Mouse (Mus musculus) telencephalon, adult 2 months (tissue): ENCODE results near the gene Lamp1.

Source experiments
- DNase-seq: peaks from one replicate; pipeline ENCODE4 v3.0.0-alpha.2; 2011; ENCODE audit warnings: low read depth, low spot score

Gene Lamp1

DNA sequence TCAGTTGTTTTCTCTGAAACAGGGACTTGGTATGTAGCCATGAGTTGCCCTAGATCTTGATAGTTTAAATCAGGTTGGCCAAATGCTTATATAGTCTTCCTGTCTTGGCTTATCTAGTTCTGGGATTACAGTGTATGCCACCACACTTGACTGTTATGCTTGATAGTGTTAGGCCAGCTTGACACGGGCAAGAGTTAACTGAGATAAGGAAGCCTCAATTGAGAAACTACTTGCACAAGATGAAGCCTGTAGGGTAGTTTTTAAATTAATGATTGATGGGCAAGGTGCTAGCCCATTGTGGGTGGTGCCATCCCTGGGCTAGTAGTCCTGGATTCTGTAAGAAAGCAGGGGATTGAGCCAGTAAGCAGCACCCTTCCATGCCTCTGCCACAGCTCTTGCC, 4.6 kb downstream of the Lamp1 start:
- DNase-seq: no peak

DNA sequence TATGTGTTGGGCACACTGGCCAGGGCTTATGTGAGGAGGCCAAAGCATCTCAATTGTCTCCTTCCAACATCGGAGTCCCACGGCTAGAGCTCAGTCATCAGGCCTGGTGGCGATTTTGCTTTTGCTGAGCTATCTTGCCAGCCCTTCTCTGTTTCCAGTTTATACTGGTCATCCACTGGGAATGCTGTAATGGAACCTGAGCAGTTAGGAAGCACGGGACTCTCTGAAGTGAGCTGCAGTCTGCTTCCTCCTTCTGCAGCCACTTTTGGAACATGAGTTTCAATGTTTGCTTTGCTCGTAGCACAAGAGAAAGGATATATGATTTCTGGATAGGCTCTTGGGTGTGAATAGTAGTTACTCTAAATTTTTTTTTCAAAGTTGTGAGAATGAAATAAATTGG, 5.4 kb downstream of the Lamp1 start:
- DNase-seq: no peak

DNA sequence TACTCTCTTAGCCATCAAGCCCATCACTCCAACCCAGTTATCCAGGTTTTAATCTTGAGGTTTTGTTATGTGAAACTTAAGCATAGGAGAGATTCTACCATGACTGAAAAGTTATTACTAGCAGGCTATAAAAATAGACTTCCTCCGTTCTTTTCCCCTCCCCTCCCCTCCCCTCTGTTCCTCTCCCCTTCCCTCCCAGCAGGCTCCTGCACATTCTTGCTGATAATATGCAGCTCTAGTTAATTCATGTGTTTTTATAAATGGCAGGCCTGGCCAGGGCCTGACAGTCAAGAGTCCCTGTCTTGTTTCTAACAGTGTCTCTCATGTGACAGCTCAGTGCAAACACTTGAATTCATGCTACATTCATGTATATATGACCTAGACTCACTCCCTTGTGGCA, 11.5 kb downstream of the Lamp1 start:
- DNase-seq: no peak

DNA sequence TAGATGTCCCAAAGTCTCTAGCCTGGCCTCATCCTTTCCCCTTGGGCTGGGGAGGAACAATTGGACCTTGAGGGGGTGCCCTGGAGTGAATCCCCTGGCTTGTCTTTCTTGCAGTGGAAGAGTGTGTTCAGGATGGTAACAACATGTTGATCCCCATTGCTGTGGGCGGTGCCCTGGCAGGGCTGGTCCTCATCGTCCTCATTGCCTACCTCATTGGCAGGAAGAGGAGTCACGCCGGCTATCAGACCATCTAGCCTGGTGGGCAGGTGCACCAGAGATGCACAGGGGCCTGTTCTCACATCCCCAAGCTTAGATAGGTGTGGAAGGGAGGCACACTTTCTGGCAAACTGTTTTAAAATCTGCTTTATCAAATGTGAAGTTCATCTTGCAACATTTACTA, 15.3 kb downstream of the Lamp1 start:
- DNase-seq: no peak

DNA sequence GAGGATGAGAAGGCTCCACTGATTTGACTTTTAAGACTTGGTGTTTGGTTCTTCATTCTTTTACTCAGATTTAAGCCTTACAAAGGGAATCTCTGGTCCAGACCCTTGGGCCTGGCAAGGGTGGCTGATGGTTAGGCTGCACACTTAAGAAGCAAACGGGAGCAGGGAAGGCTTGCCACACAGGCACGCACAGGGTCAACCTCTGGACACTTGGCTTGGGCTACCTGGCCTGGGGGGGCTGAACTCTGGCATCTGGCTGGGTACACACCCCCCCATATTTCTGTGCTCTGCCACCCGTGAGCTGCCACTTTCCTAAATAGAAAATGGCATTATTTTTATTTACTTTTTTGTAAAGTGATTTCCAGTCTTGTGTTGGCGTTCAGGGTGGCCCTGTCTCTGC, 15.8 kb downstream of the Lamp1 start:
- no peak for DNase-seq

DNA sequence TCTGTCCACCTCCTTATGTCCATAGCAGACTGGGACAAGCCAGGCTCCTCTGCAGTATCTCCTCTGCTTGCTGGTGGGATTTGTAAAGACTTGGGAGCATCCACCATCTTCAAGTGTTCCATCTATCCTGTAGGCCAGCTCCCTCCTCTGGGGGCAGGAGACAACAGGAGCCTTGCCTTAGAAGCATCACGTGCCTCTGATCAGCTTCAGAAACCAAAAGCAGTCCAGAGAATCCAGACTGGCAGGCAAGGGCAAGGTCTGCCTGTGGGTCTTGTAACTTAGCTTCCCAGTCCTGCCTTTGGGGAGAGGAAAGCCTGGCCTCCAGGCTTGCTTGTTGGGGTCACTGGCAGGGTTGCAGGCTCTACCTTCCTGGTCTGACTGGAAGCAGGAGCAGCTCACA, 16.7 kb downstream of the Lamp1 start:
- DNase-seq: no peak

DNA sequence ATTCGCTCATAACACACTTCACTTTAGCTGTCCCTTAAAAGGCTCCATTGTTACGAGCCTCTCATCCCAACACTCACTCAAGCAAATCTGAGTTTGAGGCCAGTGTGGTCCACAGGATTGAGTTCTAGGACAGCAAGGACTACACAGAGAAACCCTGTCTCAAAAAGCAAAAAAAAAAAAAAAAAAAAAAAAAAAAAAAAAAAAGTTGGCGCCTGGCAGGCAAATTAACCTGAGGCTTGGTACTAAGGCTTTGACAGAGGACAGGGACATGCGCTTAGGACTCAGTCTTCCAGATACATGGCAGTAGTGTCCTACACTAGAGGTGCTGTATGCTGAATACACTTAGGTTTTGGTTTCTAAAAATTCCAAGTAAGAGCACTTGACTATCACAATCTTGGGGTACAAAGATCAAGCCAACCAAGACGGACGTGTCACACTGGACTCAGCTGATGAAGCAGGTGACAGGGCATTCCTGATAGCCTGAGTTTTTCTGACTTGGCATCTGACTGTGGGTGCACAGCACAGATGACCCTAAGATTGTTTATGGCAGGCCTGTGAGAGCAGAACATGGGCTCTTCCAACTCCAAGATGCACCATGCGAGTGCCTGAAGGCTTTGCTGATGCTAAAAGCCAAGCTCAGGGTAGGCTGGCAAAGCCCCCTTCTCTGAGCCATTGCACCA, 18.4 kb downstream of the Lamp1 start:
- no peak for DNase-seq

DNA sequence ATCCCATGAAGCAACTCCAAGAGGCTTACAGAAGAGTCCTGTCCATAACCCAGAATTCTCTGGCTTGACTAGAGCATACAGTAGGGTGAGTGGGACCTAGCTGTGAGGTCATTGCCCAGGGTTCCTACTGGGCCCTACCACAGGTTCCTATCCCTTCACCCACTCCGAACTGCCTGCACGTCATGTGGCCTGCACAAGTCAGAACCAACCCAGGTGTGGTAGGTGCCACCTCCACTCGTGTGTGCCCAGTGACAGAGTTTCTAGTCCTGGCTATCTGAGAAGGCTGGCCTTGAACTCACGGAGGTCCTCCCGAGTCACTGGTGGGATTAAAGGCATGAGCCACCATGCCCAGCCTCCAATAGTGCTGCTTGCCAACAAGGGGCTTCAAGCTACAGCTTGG, 19.2 kb downstream of the Lamp1 start:
- DNase-seq: no peak

DNA sequence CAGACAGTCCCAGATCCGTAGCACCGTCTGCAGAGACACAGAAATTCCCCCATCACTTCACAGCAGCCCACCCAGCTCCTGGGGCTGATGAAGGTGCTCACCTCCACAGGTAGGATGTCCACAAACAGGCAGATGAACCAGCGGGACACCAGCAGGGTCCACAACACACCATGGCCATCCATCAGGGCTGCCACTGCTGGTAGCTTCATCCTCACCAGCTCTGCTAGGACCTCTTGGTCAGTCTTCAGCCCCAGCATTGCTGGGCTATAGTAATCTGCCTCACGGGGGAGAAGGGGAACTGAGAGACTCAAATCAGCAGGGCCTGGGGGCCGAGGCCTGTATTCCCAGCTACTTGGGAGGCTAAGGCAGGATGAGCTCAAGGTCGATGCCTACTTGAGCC, 20.5 kb downstream of the Lamp1 start:
- no peak for DNase-seq

DNA sequence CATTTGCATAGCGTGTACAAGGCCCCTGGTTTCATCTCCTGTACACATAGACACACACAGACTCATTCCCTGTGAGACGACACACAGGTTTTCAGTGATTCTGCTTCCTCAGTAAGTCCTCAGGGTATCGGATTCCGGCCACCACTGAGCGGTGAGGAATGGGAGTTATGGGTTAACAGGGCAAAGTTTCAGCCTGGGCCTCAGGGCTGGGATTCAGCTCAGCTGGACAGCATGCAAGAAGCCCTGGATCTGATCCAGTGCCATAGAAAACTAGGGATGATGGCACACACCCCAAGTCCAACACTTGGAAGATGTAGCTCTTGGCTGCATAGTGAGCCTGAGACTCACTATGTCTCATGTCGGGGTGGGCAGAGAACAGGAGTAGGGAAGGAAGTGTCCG, 21.0 kb downstream of the Lamp1 start:
- no peak for DNase-seq

DNA sequence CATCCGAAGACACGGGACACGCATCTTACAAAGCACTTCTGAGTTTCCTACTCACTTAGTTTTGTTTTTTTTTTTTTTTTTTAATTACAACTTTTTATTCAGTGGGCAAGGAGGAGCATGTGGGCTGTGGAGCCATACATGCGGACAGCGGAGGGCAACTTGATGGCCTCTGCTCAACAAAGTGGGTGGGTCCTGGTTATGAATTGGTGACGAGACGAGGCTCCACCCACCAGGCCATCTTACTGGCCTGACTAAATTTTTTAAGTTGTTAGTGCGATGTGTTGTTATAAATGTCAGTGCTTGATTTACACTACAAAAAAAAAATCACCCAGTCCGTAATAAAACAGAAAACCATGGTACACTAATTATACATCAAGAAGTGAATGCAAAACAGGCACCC, 21.4 kb downstream of the Lamp1 start:
- DNase-seq: no peak

DNA sequence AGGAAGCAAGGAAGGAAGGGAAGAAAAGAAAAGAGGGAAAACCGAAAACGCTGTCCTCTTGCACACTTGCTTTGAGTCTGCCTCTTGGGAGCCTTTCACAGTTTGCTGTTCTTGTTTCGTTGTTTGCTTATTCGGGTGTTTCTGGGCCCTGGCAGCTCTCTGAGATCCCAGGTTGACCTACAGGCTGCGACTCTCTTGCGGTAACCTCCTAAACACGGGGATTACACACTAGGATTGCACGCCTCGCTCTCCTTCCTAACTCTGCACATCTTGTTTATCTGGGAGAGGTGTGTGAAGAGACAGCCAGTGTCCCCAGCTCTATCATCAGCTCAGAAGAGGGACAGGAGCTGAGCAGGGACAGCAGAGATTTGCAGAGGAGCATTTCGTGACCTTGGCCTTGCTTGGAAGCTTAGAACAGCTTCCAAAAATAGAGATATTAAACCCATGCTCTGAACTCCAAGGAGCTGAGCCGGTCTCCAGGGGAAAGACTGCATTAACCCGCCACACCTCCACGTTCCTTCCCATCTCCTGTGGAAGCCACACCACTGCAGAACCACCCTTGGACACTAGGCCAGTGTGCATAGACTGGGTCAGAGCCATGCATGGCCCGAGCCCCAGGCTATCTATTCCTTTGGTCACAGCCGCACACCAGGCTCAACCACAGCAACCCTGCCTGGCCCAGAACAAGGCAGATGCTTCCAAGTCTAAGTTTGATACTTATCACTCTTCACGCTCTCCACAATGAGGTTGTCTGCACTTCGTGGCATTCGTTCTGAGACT, 22.1 kb downstream of the Lamp1 start:
- DNase-seq: no peak

DNA sequence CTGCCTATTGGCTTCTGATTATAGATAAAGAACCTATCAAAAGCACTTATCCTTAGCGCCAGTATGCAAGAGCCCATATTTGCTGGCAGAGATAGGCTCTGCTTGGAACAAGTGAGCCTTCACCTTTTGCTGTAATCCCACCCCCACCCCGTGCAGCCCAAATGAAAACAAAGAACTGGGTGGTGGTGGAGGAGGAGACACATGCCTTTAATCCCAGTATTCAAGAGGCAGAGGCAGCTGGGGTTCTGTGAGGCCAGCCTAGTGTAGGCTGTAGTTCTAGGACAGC, 22.7 kb downstream of the Lamp1 start:
- DNase-seq: no peak

DNA sequence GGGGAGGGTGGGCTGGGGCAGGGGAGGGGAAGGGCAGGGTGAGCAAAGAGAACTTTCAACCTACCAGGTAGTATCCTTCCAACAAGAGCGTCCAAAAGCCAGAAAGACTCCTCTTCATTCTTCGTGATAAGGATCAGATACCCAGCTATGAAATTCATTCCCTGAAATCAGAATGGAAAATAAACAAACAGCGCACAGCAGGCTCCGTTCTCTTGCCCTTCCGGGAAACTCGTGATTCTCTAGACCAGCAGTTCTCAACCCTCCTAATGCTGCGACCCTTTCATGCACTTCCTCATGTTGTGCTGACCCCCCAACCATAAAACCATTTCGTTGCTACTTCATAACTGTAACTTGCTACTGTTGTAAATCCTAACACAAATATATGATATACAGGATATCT, 27.9 kb downstream of the Lamp1 start:
- DNase-seq: no peak

DNA sequence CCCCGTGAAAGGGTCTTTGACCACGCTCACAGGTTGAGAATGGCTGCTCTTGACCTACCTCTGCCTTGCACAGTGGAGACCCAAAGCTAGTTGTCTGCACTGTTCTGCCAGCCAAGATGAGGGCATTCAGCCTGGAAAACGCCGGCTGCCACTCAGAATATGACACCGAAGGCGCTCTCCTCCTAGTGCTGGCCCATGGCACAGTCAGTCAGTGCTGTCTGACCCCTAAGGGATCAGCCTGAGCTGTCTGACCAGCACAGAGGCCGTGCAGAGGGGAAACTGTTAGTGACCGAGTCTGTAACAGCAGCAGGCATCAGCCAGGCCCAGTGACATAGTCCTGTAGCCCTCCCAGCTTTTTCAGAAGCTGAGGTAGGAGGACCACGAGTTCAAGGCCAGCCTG, 28.3 kb downstream of the Lamp1 start:
- DNase-seq: no peak

DNA sequence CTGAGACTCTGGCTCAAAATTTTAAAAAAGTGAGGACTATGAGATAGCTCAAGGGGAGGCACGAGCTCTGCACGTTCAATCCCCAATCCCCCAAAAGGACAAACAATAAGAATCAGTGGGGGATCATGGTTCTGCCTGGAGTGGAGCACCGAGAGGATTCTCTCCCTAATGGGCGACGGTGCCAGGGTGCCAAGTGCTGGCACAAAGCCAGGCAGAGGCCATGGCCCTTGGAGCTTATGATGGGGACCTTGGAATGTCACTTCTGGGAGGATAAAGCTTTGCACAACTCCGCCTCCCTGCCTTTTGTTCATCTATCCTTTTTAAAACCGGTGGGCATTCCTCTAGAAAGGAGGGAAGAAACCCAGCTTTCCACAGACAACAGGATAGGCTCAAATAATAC, 28.7 kb downstream of the Lamp1 start:
- no peak for DNase-seq

DNA sequence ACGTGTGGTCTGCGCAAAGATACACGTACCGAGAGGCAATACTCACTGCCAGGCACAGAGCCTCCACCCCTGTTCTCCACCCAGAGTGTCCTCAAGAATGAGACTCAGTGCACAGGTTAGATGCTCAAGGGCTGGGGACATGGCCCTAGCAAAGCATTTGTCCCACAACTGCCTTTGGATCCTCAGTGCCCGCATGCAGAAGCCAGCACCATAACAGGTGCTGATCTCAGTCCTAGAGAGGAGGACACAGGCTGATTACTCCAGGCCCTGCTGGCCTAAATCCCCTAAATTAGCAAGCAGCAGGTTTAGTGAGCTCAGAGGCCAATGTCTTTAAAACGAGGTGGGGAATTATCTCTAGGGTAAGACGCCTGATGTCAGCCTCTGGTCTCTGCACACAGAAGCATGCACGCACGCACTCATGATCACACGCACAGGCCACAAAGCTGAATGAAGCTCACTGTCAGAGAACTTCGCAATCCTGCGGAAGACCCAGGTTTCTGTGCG, 29.1 kb downstream of the Lamp1 start:
- DNase-seq: no peak

DNA sequence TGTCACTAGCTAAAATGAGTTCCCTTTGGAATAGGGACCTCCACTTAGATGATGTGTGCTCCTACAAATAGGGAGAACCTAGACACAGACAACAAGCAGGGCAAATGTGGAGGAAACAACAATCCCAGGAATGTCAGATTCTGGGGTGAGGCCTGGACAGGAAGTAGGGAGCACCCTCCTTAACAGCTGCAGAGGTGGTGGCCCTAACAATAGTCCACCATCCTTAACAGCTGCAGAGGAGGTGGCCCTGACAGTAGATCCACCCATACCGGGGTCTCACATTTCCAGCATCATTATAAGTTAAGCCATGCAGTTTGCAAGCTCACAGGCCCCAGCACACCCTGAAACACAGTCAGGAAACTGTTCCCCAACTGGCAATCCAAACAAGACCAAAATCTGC, 29.9 kb downstream of the Lamp1 start:
- DNase-seq: no peak

DNA sequence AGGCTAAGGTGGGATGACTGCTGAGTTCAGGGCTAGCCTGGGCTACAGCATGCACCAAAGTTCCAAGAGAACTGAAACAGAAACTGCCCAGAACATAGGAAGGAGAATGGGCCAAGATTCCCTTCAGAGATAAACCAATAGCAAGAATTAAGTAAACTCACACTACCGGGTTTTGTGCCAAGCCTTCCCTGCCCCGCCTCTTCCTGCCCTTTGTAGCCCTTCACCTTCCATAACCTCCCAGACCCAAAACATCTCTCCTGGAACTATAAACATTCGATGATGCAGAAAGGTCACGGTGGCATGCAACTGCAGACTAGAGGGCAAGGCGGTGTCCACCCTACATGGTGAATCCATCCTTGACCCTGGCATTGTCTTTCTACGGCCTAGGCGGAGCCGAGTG, 31.3 kb downstream of the Lamp1 start:
- no peak for DNase-seq

DNA sequence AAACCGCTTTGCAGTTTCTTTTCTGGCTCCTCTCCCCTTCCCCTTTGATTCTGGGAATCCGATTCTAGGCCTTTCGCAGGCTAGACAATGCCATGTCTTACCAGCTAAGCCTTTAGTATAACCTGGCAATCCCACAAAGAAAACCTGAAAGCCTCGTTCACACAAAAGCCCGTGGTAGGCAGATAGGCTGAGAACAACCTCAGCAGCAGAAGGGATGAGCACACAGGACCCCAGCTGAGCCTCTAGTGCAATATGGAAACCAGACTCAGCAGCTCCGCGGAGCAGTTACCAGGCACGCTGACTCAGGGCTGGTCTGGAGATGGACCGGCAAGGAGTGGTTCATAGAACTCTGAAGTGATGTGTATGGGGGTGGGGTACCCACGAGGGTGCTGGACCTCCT, 35.9 kb downstream of the Lamp1 start:
- no peak for DNase-seq

DNA sequence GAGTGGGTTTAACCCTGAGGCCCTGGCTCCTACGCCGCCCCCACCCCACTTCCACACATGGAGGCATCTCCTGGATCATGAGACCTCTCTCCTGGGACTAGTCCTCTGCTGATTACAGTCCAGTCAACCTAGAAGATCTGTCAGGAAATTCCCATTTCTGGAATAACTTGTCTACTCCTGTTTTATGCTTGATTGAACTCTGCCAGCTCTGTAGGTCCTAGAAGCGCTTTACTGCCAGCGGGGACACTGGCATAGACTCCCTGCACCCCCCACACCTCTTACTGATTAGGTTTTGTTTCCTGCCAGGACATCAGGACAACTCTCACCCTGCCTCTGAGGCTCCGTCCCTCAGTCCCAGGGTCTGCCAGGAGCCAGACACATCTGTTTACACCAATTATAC, 38.5 kb downstream of the Lamp1 start:
- no peak for DNase-seq

DNA sequence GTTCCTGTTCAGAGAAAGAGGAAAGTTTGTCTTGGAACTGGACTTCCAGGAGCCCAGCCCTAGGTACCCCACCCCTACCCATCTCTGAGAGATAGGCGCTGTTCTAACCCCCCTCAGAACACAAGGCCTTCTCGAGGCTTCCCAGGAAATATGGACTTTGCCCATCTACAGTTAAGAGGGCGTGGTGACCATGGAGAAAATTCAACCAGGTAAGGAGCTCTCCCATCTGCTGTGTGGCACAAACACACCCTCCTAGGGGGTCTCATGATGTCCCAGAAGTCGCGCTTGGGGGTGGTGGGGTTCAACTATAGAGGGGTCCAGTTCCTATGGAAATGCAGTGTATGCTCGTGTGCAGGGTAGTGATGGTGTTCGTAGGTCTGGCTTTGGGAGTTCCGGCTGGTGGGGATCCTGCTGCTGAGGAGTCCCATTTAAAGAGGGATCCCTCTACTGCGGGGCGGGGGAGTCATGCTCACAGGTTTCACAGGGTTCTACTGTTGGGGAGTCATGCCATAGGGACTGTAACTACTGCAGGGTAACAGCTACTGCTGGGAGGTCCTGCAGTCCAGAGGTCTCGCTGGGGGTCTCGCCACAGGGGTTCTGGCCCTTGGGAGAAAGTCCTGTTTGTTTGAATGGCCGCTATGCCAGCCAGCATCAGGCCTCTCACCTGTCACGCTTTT, 40.6 kb downstream of the Lamp1 start:
- no peak for DNase-seq
